Mouse (Mus musculus) lung, adult 2 months (tissue): ENCODE measurements around the gene Galnt17.

Source experiments
- CTCF ChIP-seq: fragments of 200-500 bp; IDR thresholded peaks from 2 replicates; pipeline ENCODE4 v1.5.1; 2011; ENCODE audit warnings: mild to moderate bottlenecking, low read length, control low read depth; ENCODE audit not compliant: insufficient read depth
- POLR2A ChIP-seq: fragments of 200-500 bp; IDR thresholded peaks from 2 replicates; pipeline ENCODE4 v1.6.1; 2011; ENCODE audit warnings: low read depth, mild to moderate bottlenecking, control low read depth, low read length, borderline replicate concordance; ENCODE audit errors: extremely low read depth

- TF ChIP-seq CTCF (no peak), POLR2A (no peak)
Observed at GRCm38 (mm10) chr5:131231060-131231459, 77.2 kb downstream of the Galnt17 start.
